Mouse (Mus musculus) lung, adult 18-20 months (tissue): Measurements from ENCODE around the gene Tbx6.
"Not testable (repeated sequence)": the region's sequence is repeated elsewhere in the genome, so short reads cannot be mapped to it uniquely, and the experiment has no call there.

ENCODE experiments used
- DNase-seq, 2 experiments: peaks; one replicate each; pipeline ENCODE4 v3.0.0; 2022; ENCODE audit warnings: mixed read lengths in 2 of 2

Gene Tbx6

GRCm38 (mm10) chr7:126770784-126771183, 10.5 kb upstream of the Tbx6 start:
- peak; percentile 47 to 50 for DNase-seq

DNA sequence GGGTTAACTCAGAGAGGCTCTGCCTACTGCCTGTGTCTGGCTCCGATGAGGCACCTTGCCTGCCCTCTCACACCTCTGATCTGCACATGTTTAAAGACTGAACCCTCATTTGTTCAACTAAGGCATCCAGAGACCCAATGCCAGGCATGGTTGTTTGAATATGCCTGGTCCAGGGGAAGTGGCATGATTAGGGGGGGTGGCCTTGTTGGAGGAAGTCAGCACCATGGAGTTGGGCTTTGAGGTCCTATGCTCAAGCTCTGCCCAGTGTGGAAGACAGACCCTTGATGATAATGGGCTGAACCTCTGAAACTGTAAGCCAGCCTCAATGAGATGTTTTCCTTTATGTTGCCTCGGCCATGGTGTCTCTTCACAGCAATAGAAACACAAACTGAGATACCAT, 7.9 kb upstream of the Tbx6 start:
- no peak for DNase-seq

DNA sequence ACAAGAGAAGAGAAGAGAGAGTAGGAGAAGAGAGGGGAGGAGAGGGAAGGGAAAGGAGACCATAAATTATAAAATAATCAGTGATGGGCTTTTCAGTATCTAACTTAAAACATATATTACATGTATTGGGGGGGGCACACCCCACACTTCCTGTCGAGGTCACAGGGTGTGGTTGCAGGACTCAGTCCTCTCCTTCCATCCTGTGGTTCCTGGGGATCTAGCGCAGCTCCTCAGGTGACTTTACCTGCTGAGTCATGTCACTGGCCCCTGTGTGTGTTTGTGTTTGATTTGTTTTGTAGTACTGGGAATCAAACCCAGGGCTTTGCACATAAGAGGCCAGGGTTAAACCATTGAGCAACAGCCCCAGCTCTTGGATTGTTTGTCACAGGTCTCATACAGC, 6.8 kb upstream of the Tbx6 start:
- DNase-seq, result no peak

GRCm38 (mm10) chr7:126775185-126775977, 5.9 kb upstream of the Tbx6 start:
- DNase-seq, result no peak

GRCm38 (mm10) chr7:126775978-126776234, 5.4 kb upstream of the Tbx6 start:
- peak; percentile 69 to 77 for DNase-seq

- peak; percentile 96 to 97 for DNase-seq
These were observed 4.7 kb upstream of the Tbx6 start, which contains the start of gene Ypel3 for GRCm38 (mm10) chr7:126776598-126777057. Gene Ypel3, plus strand, starts transcription at chr7:126776955.

DNA sequence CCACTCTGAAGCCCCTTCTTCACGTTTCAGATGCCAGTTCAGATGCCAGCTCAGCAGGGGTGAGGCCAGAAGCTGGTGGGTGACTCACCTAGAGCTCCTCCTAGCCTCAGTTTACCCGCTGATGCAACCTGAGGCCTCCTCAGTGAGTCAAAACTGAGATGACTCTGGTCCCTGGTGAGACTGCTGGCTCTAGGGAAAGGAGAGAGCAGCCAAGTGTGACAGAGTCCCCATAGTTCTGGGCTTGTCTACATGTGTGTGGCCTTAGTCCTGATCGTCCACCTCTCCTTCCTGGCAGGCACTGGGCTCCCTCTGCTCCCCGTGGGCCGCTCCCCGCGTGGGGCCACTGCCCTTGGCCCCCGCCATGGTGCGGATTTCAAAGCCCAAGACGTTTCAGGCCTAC, 3.8 kb upstream of the Tbx6 start:
- no peak for DNase-seq

- DNase-seq, result no peak
These were observed 3.1 kb upstream of the Tbx6 start for GRCm38 (mm10) chr7:126778147-126778546.

- DNase-seq, result not testable (repeated sequence)
These were observed 2.2 kb upstream of the Tbx6 start for GRCm38 (mm10) chr7:126779101-126779500.

DNA sequence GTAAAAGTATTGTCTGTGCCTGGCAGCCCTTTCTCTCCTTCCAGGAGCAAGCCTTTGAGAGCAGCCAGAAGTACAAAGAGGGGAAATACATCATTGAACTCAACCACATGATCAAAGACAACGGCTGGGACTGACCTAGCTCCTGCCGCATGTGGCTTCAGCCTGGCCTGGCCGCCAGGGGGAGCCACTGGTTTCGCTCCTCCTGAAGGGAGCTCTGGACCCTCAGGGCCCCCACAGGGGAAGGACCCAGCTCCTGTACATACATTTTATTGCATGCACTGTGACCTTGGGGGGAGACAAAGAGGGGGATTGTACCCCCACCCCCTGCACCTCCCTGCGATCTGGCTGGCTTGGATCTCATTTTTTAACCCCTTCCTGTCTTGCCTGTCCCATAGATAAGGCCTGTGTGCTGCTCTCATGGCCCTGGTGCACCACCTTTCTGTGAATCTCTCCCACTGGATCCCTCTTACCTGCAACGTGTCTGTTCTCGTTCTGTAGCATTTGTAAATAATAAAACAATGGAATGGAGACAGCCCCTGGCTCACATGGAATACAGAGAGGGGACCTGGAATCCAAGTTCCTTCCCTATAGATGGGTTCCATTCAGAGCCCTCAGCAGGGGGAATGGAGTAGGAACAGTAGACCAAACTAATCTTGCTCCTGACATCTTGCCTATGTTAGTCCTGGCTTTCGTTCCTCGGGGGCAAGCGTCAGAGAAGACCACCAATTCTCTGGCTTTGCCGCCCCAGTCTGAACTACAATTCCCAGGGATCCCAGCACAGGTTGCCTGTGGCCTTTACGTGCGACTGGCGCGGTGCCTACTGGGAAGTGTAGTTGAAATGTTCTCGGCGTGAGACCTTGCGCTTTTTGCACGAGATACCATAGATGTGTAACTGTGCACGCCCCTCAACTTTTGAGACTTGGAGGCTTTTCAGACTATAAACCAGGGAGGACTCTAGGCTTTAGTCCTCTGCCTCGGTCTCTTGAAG, 1.0 kb upstream of the Tbx6 start:
- peak; percentile 80 to 86 for DNase-seq

DNA sequence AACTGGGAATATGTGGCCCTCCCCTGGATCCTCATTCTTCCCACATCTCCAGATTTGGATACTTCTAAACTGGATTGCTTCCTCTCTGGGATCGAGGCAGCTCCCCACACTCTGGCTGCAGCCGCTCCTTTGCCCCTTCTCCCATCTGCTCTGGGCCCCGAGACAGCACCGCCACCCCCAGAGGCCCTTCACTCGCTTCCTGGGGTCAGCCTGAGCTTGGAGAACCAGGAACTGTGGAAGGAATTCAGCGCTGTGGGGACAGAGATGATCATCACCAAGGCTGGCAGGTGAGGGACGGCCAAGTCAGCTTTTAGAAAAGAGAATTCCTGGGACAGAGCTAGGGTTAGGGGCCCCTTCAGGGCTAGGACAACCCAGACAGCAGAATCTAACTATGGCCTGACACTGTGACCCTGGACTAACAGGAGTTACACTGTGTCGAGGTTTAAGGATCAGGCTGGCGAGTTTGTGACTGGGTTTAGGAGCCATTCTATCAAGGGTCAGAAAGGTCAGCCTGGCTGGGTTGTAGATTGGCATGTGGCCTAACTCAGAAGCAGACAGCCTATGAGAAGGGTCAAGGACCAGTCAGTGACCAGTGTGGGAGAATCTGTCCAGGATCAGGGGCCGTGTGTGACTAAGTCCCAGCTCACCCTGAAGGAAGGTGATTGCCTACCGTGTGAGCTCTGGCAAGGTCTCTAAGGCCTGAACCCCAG, 533 bp downstream of the Tbx6 start:
- no peak for DNase-seq

DNA sequence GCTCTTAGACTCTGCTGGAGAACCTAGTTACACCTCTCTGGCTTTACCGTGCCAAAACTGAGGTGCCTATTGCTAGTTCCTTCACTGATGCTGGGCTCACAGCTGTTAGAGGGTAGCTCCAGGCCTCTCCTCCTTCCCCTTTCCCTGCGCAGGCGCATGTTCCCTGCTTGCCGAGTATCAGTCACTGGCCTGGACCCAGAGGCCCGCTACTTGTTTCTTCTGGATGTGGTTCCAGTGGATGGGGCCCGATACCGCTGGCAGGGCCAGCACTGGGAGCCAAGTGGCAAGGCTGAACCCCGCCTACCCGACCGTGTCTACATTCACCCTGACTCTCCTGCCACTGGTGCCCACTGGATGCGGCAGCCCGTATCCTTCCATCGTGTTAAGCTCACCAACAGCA, 1.4 kb downstream of the Tbx6 start:
- DNase-seq, result no peak

- DNase-seq, result no peak
These were observed 3.2 kb downstream of the Tbx6 start for GRCm38 (mm10) chr7:126784469-126784868.

DNA sequence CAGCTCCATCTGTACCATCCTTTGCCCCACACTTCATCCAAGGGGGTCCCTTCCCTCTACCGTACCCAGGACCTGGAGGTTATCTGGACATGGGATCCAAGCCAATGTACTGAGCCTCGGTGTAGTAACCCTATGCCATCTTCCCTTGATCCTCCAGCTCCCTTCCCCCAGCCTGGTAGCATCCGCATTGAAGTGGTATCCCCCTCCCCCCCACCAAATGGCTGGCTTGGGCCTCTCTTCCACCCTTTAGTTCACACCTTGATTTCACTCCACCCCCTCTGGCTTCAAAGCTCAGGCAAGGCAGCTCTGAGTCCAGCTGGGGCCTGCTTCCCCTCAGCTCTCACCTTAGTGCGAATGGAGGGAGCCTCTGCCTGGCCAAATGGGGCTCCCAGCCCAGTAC, 3.8 kb downstream of the Tbx6 start:
- DNase-seq, result no peak

GRCm38 (mm10) chr7:126786142-126786541, 4.9 kb downstream of the Tbx6 start:
- no peak for DNase-seq

- no peak for DNase-seq
These were observed 7.9 kb downstream of the Tbx6 start for GRCm38 (mm10) chr7:126789141-126789540.

- peak; percentile 97 to 98 for DNase-seq
These were observed 10.8 kb downstream of the Tbx6 start, which contains the start of gene Ppp4c for GRCm38 (mm10) chr7:126791851-126792720. Gene Ppp4c, minus strand, starts transcription at chr7:126792496.

DNA sequence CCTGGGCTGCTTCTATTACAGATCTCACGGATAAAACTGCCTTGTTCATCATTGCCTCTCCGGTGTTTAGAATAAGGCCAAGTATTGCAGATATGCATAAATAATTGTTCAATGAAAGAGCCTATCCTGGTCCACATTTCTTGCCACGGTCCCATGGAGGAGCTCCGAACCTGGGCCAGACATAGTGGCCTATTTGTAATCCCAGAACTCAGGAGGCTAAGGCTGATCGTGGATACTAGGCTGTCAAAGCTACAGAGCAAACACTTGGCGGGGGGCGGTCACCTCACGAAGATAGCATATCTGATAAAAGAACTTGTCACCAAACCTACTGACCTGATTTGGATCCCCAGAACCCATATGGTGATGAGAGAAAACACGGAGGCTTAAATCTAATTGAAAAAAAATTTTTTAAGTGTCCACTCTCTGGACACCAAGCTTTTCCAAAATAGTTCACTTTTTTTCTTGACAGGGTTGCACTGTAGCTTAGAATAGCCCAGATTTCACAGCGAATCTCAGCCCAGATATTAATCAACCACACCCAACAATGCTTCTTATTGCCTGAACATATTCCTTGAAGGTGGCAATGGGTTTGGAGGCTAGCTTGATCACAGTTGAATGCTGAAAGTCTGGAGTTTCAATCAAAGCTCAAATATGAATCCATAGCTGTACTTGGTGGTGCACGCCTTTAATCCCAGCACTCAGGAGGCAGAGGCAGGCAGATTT, 11.6 kb downstream of the Tbx6 start:
- DNase-seq, result no peak

DNA sequence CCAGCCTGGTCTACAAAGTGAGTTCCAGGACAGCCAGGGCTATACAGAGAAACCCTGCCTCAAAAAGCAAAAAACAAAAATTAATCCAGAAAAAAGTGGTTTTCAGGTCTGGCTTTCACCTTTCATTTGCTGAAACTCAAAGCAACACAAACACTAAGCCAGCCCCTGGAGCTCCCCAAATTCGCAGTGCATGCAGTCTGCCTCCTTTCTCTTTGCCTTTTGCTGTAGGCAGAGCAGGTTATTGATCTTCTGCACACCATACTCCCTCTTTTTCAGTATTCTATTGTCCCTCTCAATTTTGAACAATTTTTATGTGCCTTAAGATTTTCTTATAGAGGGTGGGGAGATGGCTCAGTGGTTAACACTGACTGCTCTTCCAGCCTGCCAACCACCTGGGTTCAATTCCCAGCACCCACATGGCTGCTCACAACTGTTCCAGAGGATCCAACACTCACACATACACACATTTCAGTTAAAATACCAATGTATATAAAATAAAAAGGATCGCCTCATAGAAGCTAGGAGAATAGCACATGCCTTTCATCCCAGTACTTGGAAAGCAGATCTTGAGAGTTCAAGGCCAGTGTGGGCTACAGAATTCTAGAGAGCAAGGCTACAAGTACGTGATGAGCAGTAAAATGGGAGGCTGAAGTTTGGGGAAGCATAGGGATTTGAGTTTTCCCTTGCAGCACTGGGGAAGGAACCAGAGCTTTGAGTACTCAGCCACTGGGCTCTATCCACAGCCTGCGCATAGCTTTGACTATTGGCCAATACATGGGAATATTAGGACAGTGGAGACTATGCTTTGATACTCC, 12.4 kb downstream of the Tbx6 start:
- DNase-seq, result no peak

DNA sequence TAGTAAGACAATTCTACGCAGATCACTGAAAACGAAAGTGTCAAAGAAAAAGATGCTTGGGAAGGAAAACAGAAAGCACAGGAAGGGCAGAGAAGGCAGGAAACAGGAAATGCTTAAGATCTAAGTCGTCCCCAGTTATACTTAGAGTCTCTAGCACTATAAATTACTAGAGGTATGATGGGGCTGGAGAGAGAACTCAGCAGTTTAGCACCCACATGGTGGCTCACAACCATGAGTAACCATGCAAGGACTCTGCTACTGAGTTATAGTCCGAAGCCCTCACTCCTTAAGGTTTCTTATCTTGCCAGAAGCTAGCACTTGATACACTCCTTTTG, 13.0 kb downstream of the Tbx6 start:
- no peak for DNase-seq
